Mouse (Mus musculus): ENCODE measurements around the gene Ptprd.
A peak's percentile ranks its signal among the peaks of the same experiment; 100 is the strongest.
"Not testable (repeated sequence)": the region's sequence is repeated elsewhere in the genome, so short reads cannot be mapped to it uniquely, and the experiment has no call there.

The Ptprd gene

DNA sequence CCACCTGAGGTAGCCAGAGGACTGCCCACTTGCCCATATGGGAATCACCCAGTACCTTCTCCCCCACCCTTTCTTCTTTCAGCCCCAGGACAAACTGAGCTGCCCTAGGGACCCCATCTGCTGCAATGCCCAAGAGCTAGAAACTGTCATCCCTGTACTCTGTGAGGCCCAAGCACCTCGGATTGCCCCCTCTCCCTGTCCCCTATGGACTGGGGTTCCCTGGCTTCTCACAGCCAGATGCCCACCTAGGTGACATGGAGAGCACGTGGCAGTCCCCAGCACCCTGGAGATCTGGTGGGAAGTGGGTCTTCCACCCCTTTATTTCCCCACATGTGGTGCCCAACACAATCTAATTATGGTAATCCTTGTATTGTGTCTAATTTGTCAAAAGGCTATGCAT lies 331.5 kb downstream of the Ptprd start:
- DNase-seq, result no peak

DNA sequence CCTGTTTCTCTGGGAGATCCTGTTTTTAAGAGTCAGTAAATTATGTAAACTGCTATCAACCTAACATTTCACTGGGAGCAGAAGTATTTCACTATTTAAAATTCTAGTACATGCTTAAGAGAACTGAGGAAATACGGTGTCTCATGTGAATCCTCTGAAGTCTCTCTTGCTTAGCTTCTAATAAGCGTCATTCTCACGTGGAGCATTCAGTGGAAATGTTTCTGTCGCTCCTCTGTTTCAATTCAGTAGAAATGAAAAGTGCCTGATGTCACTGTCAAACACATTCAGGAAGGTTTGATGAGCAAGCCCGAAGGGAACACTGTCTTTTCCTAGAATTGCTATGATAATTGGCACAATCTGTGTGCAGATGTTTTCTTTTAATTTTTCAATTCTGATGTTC lies 350.5 kb downstream of the Ptprd start:
- DNase-seq, result no peak

DNA sequence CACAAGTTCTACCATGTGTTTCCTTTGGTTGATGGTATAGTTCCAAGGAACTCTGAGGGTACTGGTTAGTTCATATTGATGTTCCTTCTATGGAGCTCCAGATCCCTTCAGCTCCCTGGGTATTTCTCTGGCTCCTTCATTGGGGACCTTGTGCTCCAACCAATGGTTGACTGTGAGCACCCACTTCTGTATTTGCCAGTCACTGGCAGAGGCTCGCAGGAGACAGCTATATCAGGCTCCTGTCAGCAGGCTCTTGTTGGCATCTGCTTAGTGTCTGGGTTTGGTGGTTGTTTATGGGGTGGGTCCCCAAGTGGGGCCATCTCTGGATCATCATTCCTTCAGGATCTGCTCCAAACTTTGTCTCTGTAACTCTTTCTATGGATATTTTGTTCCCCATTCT lies 414.4 kb downstream of the Ptprd start:
- not testable (repeated sequence) for DNase-seq

DNA sequence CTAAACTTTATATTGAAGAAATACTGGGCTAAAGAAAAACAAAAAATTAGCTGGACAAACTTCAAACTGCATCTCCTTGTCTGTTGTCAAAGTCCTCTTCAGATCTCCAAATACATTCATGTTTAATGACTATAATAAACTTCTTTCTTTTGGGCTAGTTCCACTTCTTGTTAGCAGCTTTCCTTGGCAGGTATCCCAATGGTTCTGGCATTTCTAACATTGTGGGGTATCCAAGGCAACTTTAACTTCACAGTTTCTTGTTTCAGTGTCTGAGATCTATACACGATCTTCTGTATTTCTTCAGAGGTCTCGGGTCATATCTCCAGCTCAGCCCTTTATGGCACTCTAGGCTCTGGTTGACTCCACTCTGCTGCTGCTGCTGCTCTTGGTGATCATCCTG lies 434.5 kb downstream of the Ptprd start:
- no peak for DNase-seq

GRCm38 (mm10) chr4:77763790-77764189 lies 448.0 kb downstream of the Ptprd start:
- DNase-seq, result no peak

DNA sequence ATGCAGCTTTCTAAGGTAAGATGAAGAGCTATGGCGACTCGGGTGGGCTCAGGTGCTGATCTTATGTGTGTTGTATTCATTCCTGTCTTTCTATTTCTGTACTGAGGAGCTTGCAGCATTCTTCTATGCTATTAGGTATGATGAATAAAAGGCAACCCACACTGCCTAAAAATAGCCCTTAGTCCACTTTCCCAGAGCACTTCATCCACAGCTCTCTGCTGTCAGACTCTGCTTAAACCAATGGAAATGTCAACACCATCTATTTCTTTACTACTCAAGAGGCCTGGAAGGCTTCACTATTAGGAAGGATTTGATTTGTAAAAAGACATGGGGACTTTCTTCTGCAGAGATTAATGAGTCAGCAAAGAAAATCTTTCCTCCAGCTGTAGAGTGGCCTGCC lies 468.4 kb downstream of the Ptprd start:
- no peak for DNase-seq

DNA sequence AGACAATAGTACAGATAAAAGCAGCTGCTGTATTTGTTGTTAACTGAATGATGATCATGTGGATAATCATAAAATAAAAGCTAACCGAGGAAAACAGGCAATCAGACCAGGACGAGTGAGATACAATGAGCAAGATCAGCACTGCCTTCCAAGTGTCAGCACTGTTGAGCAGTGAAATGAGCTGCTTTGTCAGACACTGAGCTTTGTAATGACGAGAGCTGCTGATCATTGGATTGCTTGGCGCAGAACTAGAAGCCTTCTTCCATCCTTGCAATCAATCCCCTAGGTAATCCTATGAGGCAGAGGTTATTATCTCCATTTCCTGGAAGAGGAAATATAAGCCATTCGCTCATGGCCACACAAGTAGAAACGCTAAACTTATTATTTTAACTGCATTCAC lies 489.9 kb downstream of the Ptprd start:
- no peak for DNase-seq

- DNase-seq, result no peak
These were observed 494.0 kb downstream of the Ptprd start for GRCm38 (mm10) chr4:77717792-77718191.

DNA sequence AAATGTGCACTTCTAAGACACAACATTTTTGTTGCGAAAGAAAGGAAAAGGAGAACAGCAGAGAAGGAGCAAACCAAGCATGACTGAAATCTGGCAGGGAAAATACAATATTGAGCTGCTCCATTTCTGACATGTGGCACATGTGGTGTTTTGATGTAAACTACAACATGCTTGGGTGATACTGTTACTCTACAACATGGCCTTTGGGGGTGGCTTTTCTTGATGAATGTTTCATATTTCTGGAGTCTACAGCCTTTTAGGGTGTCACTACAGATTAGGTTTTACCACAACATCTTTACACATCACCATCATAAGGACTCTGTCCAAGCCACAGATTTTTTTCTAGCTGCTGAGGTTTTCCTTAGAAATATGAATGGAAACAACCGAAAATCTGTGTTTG lies 501.5 kb downstream of the Ptprd start:
- no peak for DNase-seq

DNA sequence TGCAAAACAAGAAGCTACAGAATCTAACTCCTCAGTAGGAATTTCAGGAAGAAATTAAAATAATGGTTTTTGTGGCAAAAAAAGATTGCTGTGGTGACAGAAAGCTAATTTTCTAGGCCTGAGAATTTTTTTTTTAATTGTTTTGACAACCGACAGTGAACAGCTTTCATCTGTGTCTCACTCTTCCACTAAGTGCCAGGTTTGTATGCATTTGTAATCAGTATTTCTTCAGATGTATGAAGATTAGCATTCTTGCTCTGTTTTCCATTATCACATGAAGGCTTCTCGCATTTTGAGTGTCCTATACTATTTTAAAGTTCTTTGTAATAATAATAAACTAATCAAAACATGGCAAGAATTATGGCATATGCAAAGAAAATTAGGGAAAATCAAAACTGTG lies 513.5 kb downstream of the Ptprd start:
- no peak for DNase-seq

- no peak for DNase-seq
These were observed 536.0 kb downstream of the Ptprd start for GRCm38 (mm10) chr4:77675798-77676197.

- no peak for DNase-seq
These were observed 547.0 kb downstream of the Ptprd start for GRCm38 (mm10) chr4:77664761-77665160.

DNA sequence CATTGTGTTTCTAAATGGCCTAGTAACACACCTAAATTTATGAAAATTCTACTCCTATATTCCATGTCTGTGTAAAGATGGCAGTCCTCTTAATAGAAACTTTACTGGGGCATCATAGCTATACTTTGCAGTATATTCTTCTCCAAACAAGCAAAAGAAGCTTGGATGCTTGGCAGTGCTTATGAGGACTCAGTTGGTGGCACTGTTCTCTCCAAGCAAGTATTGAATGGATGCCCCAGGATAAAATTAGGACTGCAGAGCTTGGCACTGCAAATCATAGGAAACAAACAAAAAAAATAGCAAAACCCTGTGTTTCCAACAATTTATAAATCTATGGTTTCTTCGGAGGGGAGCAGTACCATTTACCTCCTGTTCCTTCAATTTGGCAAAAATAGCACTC lies 549.5 kb downstream of the Ptprd start:
- DNase-seq, result no peak

DNA sequence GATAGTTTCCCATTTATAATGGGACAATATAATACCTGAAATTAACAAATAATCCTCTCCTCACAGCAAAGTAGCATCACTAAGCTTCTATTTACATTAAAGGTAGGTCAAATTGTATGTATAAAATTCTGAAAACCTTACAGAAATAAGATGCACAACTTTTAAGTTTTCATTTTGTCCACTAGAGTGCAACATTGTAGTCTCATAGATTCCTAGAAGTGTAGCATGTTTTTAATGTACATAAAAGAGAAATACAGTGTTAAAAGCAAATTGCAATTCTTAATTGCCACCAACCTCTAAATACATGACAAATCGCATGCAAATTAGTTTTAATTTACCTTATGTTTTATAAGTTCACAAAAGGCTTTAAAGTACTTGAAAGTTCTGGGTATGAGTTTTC lies 556.1 kb downstream of the Ptprd start:
- no peak for DNase-seq

GRCm38 (mm10) chr4:77649615-77650325 lies 562.0 kb downstream of the Ptprd start:
- DNase-seq, result no peak

GRCm38 (mm10) chr4:77648911-77649310 lies 562.9 kb downstream of the Ptprd start:
- DNase-seq, result no peak

GRCm38 (mm10) chr4:77647451-77648137 lies 564.2 kb downstream of the Ptprd start:
- DNase-seq, result no peak

DNA sequence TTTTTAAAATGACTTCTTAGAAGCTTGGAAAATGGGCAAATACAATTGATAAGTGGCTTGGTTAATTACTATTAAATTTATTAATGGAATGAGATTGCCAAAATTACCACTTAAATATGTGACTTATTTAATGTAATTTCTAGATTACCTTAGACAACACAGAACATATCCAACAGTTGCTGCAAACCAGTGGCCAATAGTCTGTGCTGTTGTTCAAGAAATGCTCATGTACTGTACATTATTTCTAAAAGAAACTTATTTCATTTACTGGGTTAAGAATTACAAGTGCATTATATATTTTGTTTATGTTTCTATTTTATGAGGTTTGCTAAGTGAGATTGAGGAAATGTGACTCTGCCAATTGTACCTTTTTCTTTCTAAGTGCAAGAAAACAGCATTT lies 567.3 kb downstream of the Ptprd start:
- DNase-seq, result peak in 1 of 2 experiments; percentile 5

DNA sequence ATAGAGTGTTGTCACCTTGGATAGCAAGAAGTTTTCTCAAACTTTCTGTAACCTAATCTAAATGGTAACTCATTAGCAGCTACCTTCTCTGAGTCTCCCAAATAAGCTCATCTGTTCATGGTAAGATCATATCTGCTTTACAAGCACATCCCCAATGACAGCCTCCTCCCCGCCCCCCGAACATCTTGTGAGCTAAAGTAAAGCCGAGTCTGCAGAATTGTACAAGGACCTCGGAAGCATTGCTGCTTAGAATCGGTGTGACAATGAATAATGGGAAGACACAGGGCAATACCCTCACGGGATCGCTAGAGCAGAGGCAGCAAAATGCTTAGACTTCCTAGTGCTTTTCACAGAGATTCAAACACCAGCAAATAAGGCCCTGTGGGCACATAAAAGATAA lies 571.7 kb downstream of the Ptprd start:
- no peak for DNase-seq

- no peak for DNase-seq
These were observed 598.6 kb downstream of the Ptprd start for GRCm38 (mm10) chr4:77613129-77613528.

GRCm38 (mm10) chr4:77586624-77587023 lies 625.1 kb downstream of the Ptprd start:
- no peak for DNase-seq

- no peak for DNase-seq
These were observed 625.5 kb downstream of the Ptprd start for GRCm38 (mm10) chr4:77586222-77586621.

DNA sequence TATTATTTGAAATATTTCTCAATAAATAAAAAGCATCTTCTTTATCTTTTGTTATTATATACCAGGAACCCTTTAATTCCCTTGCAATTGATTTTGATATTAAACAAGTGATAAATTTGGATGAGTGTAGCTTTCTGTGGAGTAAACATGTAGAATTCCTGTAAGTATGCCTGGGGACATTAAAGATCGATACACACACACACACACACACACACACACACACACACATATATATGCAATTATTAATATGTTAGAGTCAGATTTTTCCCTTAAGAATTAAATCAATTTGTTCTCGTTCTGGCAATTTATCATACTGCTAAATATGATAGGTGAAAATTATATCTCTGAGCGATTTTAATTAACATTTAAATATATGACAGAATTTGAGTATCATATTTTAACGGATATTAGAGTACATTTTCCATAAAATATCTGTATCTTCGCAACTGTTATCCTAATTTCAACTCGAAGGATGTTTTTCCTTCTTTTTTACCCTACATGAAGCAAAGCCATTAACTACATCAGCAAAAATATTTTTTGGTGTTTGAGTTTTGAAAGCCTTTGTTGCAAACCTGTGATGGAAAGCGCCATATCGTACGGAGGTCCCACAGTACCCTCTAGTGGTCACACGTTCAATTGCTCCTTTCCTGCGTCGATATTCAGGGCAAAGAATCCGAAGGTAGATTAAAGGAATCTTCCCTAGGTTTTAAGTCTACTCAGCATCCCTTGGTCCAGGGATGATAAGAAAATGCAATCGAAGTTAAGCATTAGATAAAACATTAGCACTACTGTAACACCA lies 653.2 kb downstream of the Ptprd start:
- DNase-seq, result peak; percentile 0 to 37

- DNase-seq, result no peak
These were observed 655.9 kb downstream of the Ptprd start for GRCm38 (mm10) chr4:77555841-77556240.
